Mouse (Mus musculus): ENCODE results near the gene Ccr4. TPM values are rescaled to one million over a fixed set of nuclear protein-coding genes. Genes with fewer than 3 reads are reported as not detected.

Gene Ccr4
- polyA plus RNA-seq, 1 experiment, result not detected

Other genes starting within 250 kb of the Ccr4 start
- gene Bcl2a1c, start 174.8 kb downstream of the Ccr4 start, polyA plus RNA-seq (2012; ENCODE audit: insufficient read depth, insufficient read length, missing spikeins), result not detected in 2 replicates
- 53.4 and 60.5 TPM in 2 replicates for gene Crtap, start 114.2 kb downstream of the Ccr4 start, polyA plus RNA-seq (2012; ENCODE audit: insufficient read depth, insufficient read length, missing spikeins)
- 9.2 and 10.5 TPM in 2 replicates for gene Glb1, start 103.8 kb downstream of the Ccr4 start, polyA plus RNA-seq (2012; ENCODE audit: insufficient read depth, insufficient read length, missing spikeins)
- 1.1 and 1.5 TPM in 2 replicates for gene Tmppe, start 103.8 kb downstream of the Ccr4 start, polyA plus RNA-seq (2012; ENCODE audit: insufficient read depth, insufficient read length, missing spikeins)
- not detected in 2 replicates for gene C130032M10Rik, start 10.8 kb upstream of the Ccr4 start, polyA plus RNA-seq (2012; ENCODE audit: insufficient read depth, insufficient read length, missing spikeins)
- not detected in 2 replicates for gene Trim71, start 59.5 kb upstream of the Ccr4 start, polyA plus RNA-seq (2012; ENCODE audit: insufficient read depth, insufficient read length, missing spikeins)
- 11.6 and 13.2 TPM in 2 replicates for gene Cnot10, start 135.3 kb upstream of the Ccr4 start, polyA plus RNA-seq (2012; ENCODE audit: insufficient read depth, insufficient read length, missing spikeins)
- gene Dync1li1, start 183.9 kb upstream of the Ccr4 start, polyA plus RNA-seq (2012; ENCODE audit: insufficient read depth, insufficient read length, missing spikeins), result 20.7 and 22.8 TPM in 2 replicates
- gene Cmtm6, start 226.2 kb upstream of the Ccr4 start, polyA plus RNA-seq (2012; ENCODE audit: insufficient read depth, insufficient read length, missing spikeins), result 21.0 and 25.5 TPM in 2 replicates